Mouse (Mus musculus) intestine, embryonic 14.5 days (tissue): ENCODE data around the gene Zfp330. TPM values are rescaled to one million over a fixed set of nuclear protein-coding genes. Genes with fewer than 3 reads are reported as not detected.
A peak's percentile ranks its signal among the peaks of the same experiment; 100 is the strongest.

Experiments used
- ATAC-seq: fragments of 200-750 bp; cut with Nextera tagmentation; replicated peaks from 2 replicates; pipeline ENCODE4 v1.8.0; 2017; ENCODE audit warnings: low read depth, moderate number of reproducible peaks, moderate TSS enrichment, moderate library complexity; ENCODE audit not compliant: low FRiP score, low TSS enrichment
- DNase-seq: peaks from one replicate; pipeline ENCODE4 v3.0.0-alpha.2; 2018; ENCODE audit warnings: low spot score
- H3K27ac ChIP-seq: fragments of 300-500 bp; sonication (generic); 2 replicates; pipeline ENCODE4 v1.5.1; 2014; ENCODE audit warnings: low read depth, mild to moderate bottlenecking, control low read depth
- H3K27me3 ChIP-seq: fragments of 300-500 bp; sonication (generic); replicated peaks from 2 replicates; pipeline ENCODE4 v1.6.1; 2014; ENCODE audit warnings: low read length, control low read depth; ENCODE audit not compliant: control insufficient read depth, insufficient read depth
- H3K36me3 ChIP-seq: fragments of 300-500 bp; sonication (generic); 2 replicates; pipeline ENCODE4 v1.6.1; 2014; ENCODE audit warnings: low read length, control low read depth; ENCODE audit not compliant: control insufficient read depth, insufficient read depth
- H3K4me1 ChIP-seq: fragments of 300-500 bp; sonication (generic); replicated peaks from 2 replicates; pipeline ENCODE4 v1.6.1; 2014; ENCODE audit warnings: low read length, control low read depth, mixed read lengths; ENCODE audit not compliant: control insufficient read depth, insufficient read depth
- H3K4me2 ChIP-seq: fragments of 300-500 bp; sonication (generic); 2 replicates; pipeline ENCODE4 v1.6.1; 2014; ENCODE audit warnings: low read length
- H3K4me3 ChIP-seq: fragments of 300-500 bp; sonication (generic); 2 replicates; pipeline ENCODE4 v1.5.1; 2014; ENCODE audit warnings: low read depth, low read length, control low read depth, mixed read lengths
- H3K9ac ChIP-seq: fragments of 300-500 bp; sonication (generic); 2 replicates; pipeline ENCODE4 v1.6.1; 2014; ENCODE audit warnings: mild to moderate bottlenecking, low read length
- H3K9me3 ChIP-seq: fragments of 300-500 bp; sonication (generic); 2 replicates; pipeline ENCODE4 v1.6.1; 2016; ENCODE audit warnings: low read length, control low read depth; ENCODE audit not compliant: control insufficient read depth
- whole genome bisulfite sequencing: fragments of 180-500 bp; shearing (Covaris S2); extraction: QIAGEN DNeasy Blood & Tissue Kit; methylation state at CpG from one replicate; pipeline ENCODE4 v1.1.7; 2014; 5-methylcytosine and 5-hydroxymethylcytosine counted together
- polyA plus RNA-seq: library from polyadenylated mRNA; unstranded; fragments of >200 nt; fragmentation: Nextera tagmentation; extraction: Ambion mirVana; gene quantifications from 2 replicates; pipeline ENCODE4 v1.2.1, GENCODE M21; 2014

Zfp330 gene
- polyA plus RNA-seq = 65.0 and 69.7 TPM in 2 replicates

DNA sequence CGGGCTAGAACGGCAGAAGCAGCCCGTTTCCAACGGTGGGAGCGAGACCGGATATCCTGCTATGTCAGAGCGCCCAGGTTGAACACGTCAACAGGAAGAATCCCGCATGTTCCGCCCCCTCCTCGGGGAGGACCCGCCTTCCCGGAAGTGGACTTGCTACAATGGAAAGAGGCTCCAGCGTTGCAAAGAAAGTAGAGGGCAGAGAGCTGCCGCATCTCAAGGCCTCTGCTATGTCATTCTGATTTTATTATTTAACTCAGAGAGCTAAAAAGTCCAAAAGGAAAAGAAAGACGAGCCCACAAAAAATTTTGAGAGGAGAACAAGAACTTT lies at the start of gene Zfp330:
Zfp330 (minus strand) TSS at position 68 of the 330 bp plus-strand sequence.
- WGBS = 0% methylated on average over 16 of the region's 16 CpGs
- Histone ChIP-seq H3K4me2 (peak within 1 kb of the TSS; percentile 82), H3K4me3 (peak within 1 kb of the TSS; percentile 97), H3K27ac (peak within 1 kb of the TSS; percentile 71; the same call in 1 of the 2 replicates), H3K36me3 (peaks cover 36% of the 10 kb centered on the region), H3K27me3 (no peaks in the 10 kb centered on the region), H3K9me3 (no peaks in the 10 kb centered on the region), H3K4me1 (peaks cover 8% of the 10 kb centered on the region; the same call in 1 of the 2 replicates), H3K9ac (peak within 1 kb of the TSS; percentile 93)
- peak; percentile 98 for ATAC-seq
- DNase-seq = peak; percentile 94

- ATAC-seq (no peak), DNase-seq (no peak)
- Histone ChIP-seq H3K4me3 (no peak overlapping the region), H3K27ac (no peak overlapping the region), H3K4me2 (no peak overlapping the region), H3K9ac (no peak overlapping the region), H3K9me3 (no peaks in the 10 kb centered on the region), H3K4me1 (peaks cover 6% of the 10 kb centered on the region; the same call in 1 of the 2 replicates), H3K27me3 (no peaks in the 10 kb centered on the region), H3K36me3 (no peaks in the 10 kb centered on the region)
- WGBS = 30% methylated on average over 3 of the region's 3 CpGs
Observed at GRCm38 (mm10) chr8:82777945-82778344, 4.0 kb upstream of the Zfp330 start.

- DNase-seq = no peak
Observed at GRCm38 (mm10) chr8:82777406-82777805, 3.4 kb upstream of the Zfp330 start.

GRCm38 (mm10) chr8:82774482-82774881 lies 522 bp upstream of the Zfp330 start:
- peak; percentile 42 for ATAC-seq
- peak overlapping the region; percentile 82 for H3K4me2 ChIP-seq
- H3K27me3 ChIP-seq = no peaks in the 10 kb centered on the region
- no peak for DNase-seq
- H3K9me3 ChIP-seq = no peaks in the 10 kb centered on the region
- H3K36me3 ChIP-seq = peaks cover 33% of the 10 kb centered on the region
- peak overlapping the region; percentile 71; the same call in 1 of the 2 replicates for H3K27ac ChIP-seq
- peak overlapping the region; percentile 97 for H3K4me3 ChIP-seq
- peaks cover 8% of the 10 kb centered on the region; the same call in 1 of the 2 replicates for H3K4me1 ChIP-seq
- peak overlapping the region; percentile 40 for H3K9ac ChIP-seq
- 59% methylated on average over 6 of the region's 6 CpGs for WGBS

More at GRCm38 (mm10) chr8:82777406-82777805, 3.4 kb upstream of the Zfp330 start:
- Histone ChIP-seq H3K9ac (no peak overlapping the region), H3K4me1 (peaks cover 8% of the 10 kb centered on the region; the same call in 1 of the 2 replicates), H3K27me3 (no peaks in the 10 kb centered on the region), H3K9me3 (no peaks in the 10 kb centered on the region), H3K4me2 (no peak overlapping the region), H3K4me3 (no peak overlapping the region), H3K36me3 (peaks cover 4% of the 10 kb centered on the region), H3K27ac (no peak overlapping the region)
- ATAC-seq = no peak
- 80% methylated on average over 3 of the region's 3 CpGs for WGBS

DNA sequence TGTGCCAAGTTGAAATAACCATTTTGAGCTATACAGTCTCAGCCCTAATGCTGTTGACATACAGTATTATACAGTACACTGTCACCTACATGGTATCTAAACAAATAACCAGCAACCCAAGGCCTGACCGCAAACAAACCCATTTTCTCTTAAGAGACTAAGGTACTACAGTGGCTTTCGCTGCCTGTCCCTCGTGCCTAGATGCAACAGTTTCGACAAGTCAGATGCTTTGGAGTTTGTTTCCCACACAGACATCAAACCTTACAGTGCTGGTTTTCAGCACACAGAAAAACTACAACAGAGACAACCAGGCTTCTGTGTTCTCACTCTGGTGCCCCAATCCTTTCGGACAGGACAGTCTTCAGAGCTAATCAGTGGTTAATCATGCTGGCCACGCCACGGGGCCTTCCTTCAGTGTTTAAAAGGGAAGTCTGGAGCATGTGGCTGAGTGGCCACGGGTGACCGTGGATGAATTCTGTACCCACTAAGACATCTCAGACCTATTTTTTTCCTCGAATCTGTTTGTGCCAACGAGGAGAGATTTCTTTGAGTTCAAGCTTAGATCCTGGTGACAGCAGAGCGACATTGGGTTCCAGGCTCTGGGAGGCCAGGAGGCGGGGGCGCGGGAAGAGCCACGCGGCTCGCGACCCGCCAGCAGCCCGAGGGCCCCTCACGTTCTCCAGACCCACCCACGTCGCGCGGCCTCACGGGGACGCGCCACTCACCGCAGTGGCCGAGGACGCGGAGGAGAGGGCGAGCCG lies 448 bp downstream of the Zfp330 start:
- H3K36me3 ChIP-seq = peaks cover 41% of the 10 kb centered on the region
- peak; percentile 73 for ATAC-seq
- 4% methylated on average over 35 of the region's 35 CpGs for WGBS

DNA sequence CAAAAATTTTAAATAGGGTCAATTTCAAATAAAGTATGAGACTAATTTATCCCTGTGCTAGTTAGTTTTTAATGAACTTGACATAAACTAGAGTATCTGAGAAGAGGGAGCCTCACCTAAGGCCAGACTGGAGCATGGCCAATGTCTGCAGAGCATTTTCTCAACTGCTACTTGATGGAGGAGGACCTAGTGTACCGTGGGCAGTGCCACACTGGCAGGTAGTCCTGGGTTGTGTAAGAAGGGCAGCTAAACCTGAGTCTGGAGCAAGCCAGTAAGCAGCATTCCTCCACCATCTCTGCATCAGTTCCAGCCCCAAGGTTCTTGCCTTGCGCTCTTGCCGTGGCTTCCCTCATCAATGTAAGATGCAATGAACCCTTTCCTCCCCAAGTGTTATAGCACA lies 3.1 kb downstream of the Zfp330 start:
- no peaks in the 10 kb centered on the region for H3K27me3 ChIP-seq
- H3K27ac ChIP-seq = no peak overlapping the region
- H3K9me3 ChIP-seq = no peaks in the 10 kb centered on the region
- WGBS = 90% methylated on average over 3 of the region's 3 CpGs
- H3K36me3 ChIP-seq = peaks cover 65% of the 10 kb centered on the region
- H3K4me2 ChIP-seq = no peak overlapping the region
- ATAC-seq = no peak
- no peak overlapping the region for H3K4me3 ChIP-seq
- no peak overlapping the region for H3K9ac ChIP-seq
- H3K4me1 ChIP-seq = peaks cover 8% of the 10 kb centered on the region; the same call in 1 of the 2 replicates
- no peak for DNase-seq

More for the DNA sequence above, 448 bp downstream of the Zfp330 start:
- Histone ChIP-seq H3K27me3 (no peaks in the 10 kb centered on the region), H3K4me3 (peak overlapping the region; percentile 97), H3K4me2 (peak overlapping the region; percentile 82), H3K27ac (peak overlapping the region; percentile 71; the same call in 1 of the 2 replicates), H3K4me1 (peaks cover 8% of the 10 kb centered on the region; the same call in 1 of the 2 replicates), H3K9ac (peak overlapping the region; percentile 93), H3K9me3 (no peaks in the 10 kb centered on the region)
- no peak for DNase-seq

- Histone ChIP-seq H3K4me1 (no peaks in the 10 kb centered on the region), H3K27me3 (no peaks in the 10 kb centered on the region), H3K4me2 (no peak overlapping the region), H3K4me3 (no peak overlapping the region), H3K9ac (no peak overlapping the region), H3K36me3 (peaks cover 22% of the 10 kb centered on the region), H3K9me3 (no peaks in the 10 kb centered on the region), H3K27ac (no peak overlapping the region)
- ATAC-seq (no peak), DNase-seq (no peak)
- 30% methylated on average over 2 of the region's 2 CpGs for WGBS
Observed at GRCm38 (mm10) chr8:82759071-82759470, 14.9 kb downstream of the Zfp330 start.

DNA sequence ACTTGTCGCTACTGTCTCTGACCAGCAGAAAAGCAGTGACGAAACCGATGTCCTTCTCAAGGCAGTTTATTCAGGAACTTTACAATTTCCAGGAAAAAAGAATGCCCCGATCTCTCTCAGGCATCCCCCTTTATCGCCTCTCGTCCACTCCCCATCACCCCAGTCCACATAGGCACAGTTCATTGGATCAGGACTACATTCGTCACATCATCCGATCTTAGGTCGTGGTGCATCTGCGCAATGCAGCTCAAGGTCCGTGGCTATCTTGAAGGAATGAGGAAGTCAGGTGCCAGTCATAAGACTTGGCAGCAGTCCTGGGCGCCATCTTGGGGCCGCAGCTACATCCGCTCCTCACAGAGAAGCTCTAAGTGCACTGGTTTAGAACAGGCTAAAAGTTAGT lies 19.0 kb downstream of the Zfp330 start:
- Histone ChIP-seq H3K9ac (no peak overlapping the region), H3K9me3 (no peaks in the 10 kb centered on the region), H3K27me3 (no peaks in the 10 kb centered on the region), H3K4me2 (no peak overlapping the region), H3K4me1 (no peaks in the 10 kb centered on the region), H3K4me3 (no peak overlapping the region), H3K27ac (no peak overlapping the region), H3K36me3 (no peaks in the 10 kb centered on the region)
- no peak for DNase-seq
- no peak for ATAC-seq
- WGBS = 94% methylated on average over 14 of the region's 14 CpGs

DNA sequence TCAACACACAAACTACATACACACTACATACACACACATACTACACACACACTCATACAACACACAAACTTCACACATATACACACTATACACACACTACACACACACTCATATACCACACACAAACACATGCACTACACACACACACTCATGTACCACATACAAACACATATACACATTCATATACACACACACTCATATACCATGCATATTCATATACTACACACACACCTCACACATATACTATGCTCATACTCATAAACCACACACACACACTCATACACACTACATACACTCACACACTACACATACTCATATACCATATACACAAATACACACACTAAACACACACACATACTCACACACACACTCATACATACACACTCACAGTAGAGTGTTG lies 27.3 kb downstream of the Zfp330 start:
- Histone ChIP-seq H3K27ac (no peak overlapping the region), H3K9me3 (no peaks in the 10 kb centered on the region), H3K36me3 (no peaks in the 10 kb centered on the region), H3K4me1 (no peaks in the 10 kb centered on the region), H3K4me2 (no peak overlapping the region), H3K4me3 (no peak overlapping the region), H3K9ac (no peak overlapping the region), H3K27me3 (no peaks in the 10 kb centered on the region)
- ATAC-seq = no peak
- DNase-seq = no peak
